Mouse (Mus musculus) forebrain, postnatal 0 days (tissue): ENCODE data around the gene Gadd45gip1. TPM values are rescaled to one million over a fixed set of nuclear protein-coding genes. Genes with fewer than 3 reads are reported as not detected.

ENCODE experiments used
- ATAC-seq: fragments of 200-750 bp; cut with Nextera tagmentation; 2 replicates; pipeline ENCODE4 v1.8.0; 2017; ENCODE audit warnings: mild to moderate bottlenecking, moderate library complexity
- DNase-seq: peaks from one replicate; pipeline ENCODE4 v3.0.0-alpha.2; 2015
- H3K27ac ChIP-seq: fragments of 300-500 bp; sonication (generic); 2 replicates; pipeline ENCODE4 v1.5.1; 2014; ENCODE audit warnings: low read depth, mild to moderate bottlenecking, antibody characterized with exemption, low read length, moderate library complexity, mixed read lengths
- H3K27me3 ChIP-seq: fragments of 300-500 bp; sonication (generic); 2 replicates; pipeline ENCODE4 v1.6.1; 2014; ENCODE audit warnings: mild to moderate bottlenecking, low read length, mixed read lengths; ENCODE audit not compliant: insufficient read depth
- H3K36me3 ChIP-seq: fragments of 300-500 bp; sonication (generic); 2 replicates; pipeline ENCODE4 v1.6.1; 2014; ENCODE audit warnings: mild to moderate bottlenecking, moderate library complexity; ENCODE audit not compliant: insufficient read depth
- H3K4me1 ChIP-seq: fragments of 300-500 bp; sonication (generic); 2 replicates; pipeline ENCODE4 v1.6.1; 2014; ENCODE audit warnings: antibody characterized with exemption; ENCODE audit not compliant: insufficient read depth
- H3K4me2 ChIP-seq: fragments of 300-500 bp; sonication (generic); 2 replicates; pipeline ENCODE4 v1.6.1; 2014; ENCODE audit warnings: low read depth, mild to moderate bottlenecking, moderate library complexity
- H3K4me3 ChIP-seq: fragments of 300-500 bp; sonication (generic); 2 replicates; pipeline ENCODE4 v1.5.1; 2014; ENCODE audit warnings: low read depth, low read length, mixed read lengths
- H3K9ac ChIP-seq: fragments of 300-500 bp; sonication (generic); 2 replicates; pipeline ENCODE4 v1.6.1; 2014; ENCODE audit warnings: mild to moderate bottlenecking
- H3K9me3 ChIP-seq: fragments of 300-500 bp; sonication (generic); 2 replicates; pipeline ENCODE4 v1.6.1; 2016; ENCODE audit warnings: low read length
- CTCF ChIP-seq: sonication (generic); IDR thresholded peaks from 2 replicates; pipeline ENCODE4 v1.5.1; 2016; ENCODE audit warnings: antibody characterized with exemption, control low read depth, low read depth
- WGBS: fragments of 180-500 bp; shearing (Covaris S2); extraction: QIAGEN DNeasy Blood & Tissue Kit; methylation state at CpG from one replicate; pipeline ENCODE4 v1.1.7; 2014; 5-methylcytosine and 5-hydroxymethylcytosine counted together
- polyA plus RNA-seq: library from polyadenylated mRNA; unstranded; fragments of >200 nt; fragmentation: Nextera tagmentation; extraction: Ambion mirVana; gene quantifications from 2 replicates; pipeline ENCODE4 v1.2.1, GENCODE M21; 2015
- total RNA-seq: library from RNA; depleted of rRNA; stranded (reverse); fragments of >200 nt; gene quantifications from 2 replicates; pipeline ENCODE4 v1.2.3, GENCODE M21; 2014

Gadd45gip1 gene
- total and polyA plus RNA-seq, 2 experiments from 2014 or later = 24.7 to 36.7 TPM

- Histone ChIP-seq H3K27me3 (no peaks in the 10 kb centered on the region), H3K4me2 (no peak overlapping the region), H3K27ac (no peak overlapping the region), H3K9me3 (no peaks in the 10 kb centered on the region), H3K4me3 (no peak overlapping the region), H3K9ac (no peak overlapping the region), H3K36me3 (no peaks in the 10 kb centered on the region), H3K4me1 (peaks cover 5% of the 10 kb centered on the region)
- WGBS = 41% methylated on average over 12 of the region's 12 CpGs
- TF ChIP-seq CTCF = no peak
- ATAC-seq = no peak
- no peak for DNase-seq
Measured at GRCm38 (mm10) chr8:84809109-84809940, 22.0 kb upstream of the Gadd45gip1 start.

GRCm38 (mm10) chr8:84809941-84810280, 21.4 kb upstream of the Gadd45gip1 start:
- DNase-seq = no peak

GRCm38 (mm10) chr8:84810896-84811295, 20.4 kb upstream of the Gadd45gip1 start:
- DNase-seq = peak; percentile 96
- Histone ChIP-seq H3K9ac (peak overlapping the region; percentile 47), H3K4me1 (peaks cover 14% of the 10 kb centered on the region), H3K9me3 (no peaks in the 10 kb centered on the region), H3K4me3 (peak overlapping the region; percentile 33), H3K27ac (peak overlapping the region; percentile 79), H3K36me3 (no peaks in the 10 kb centered on the region), H3K27me3 (no peaks in the 10 kb centered on the region), H3K4me2 (peak overlapping the region; percentile 51)
- ATAC-seq = peak; percentile 79
- WGBS = under 1% methylated on average over 32 of the region's 32 CpGs
- peak; percentile 85 for TF ChIP-seq CTCF

More at GRCm38 (mm10) chr8:84809941-84810280, 21.4 kb upstream of the Gadd45gip1 start:
- Histone ChIP-seq H3K36me3 (no peaks in the 10 kb centered on the region), H3K4me1 (peaks cover 9% of the 10 kb centered on the region), H3K4me2 (no peak overlapping the region), H3K4me3 (no peak overlapping the region), H3K27me3 (no peaks in the 10 kb centered on the region), H3K27ac (no peak overlapping the region), H3K9me3 (no peaks in the 10 kb centered on the region), H3K9ac (no peak overlapping the region)
- no peak for TF ChIP-seq CTCF
- 65% methylated on average over 5 of the region's 5 CpGs for WGBS
- no peak for ATAC-seq

GRCm38 (mm10) chr8:84811303-84811702, 20.0 kb upstream of the Gadd45gip1 start:
- Histone ChIP-seq H3K27me3 (no peaks in the 10 kb centered on the region), H3K4me3 (peak overlapping the region; percentile 33), H3K9me3 (no peaks in the 10 kb centered on the region), H3K9ac (peak overlapping the region; percentile 47), H3K36me3 (no peaks in the 10 kb centered on the region), H3K4me1 (peaks cover 14% of the 10 kb centered on the region), H3K27ac (peak overlapping the region; percentile 79), H3K4me2 (peak overlapping the region; percentile 51)
- DNase-seq (no peak), ATAC-seq (no peak)
- no peak for TF ChIP-seq CTCF
- 12% methylated on average over 10 of the region's 10 CpGs for WGBS

GRCm38 (mm10) chr8:84813059-84813458, 18.3 kb upstream of the Gadd45gip1 start:
- peak; percentile 44; the same call in 1 of the 2 replicates for ATAC-seq
- peak; percentile 93 for DNase-seq
- no peak overlapping the region for H3K4me3 ChIP-seq
- H3K27me3 ChIP-seq = no peaks in the 10 kb centered on the region
- no peaks in the 10 kb centered on the region for H3K36me3 ChIP-seq
- H3K4me1 ChIP-seq = peaks cover 14% of the 10 kb centered on the region
- H3K27ac ChIP-seq = peak overlapping the region; percentile 87
- TF ChIP-seq CTCF = peak; percentile 93
- peak overlapping the region; percentile 10; the same call in 1 of the 2 replicates for H3K9ac ChIP-seq
- WGBS = 0% methylated on average over 5 of the region's 5 CpGs
- H3K4me2 ChIP-seq = no peak overlapping the region
- no peaks in the 10 kb centered on the region for H3K9me3 ChIP-seq

GRCm38 (mm10) chr8:84813830-84814229, 17.5 kb upstream of the Gadd45gip1 start:
- TF ChIP-seq CTCF = no peak
- H3K4me2 ChIP-seq = no peak overlapping the region
- 67% methylated on average over 3 of the region's 3 CpGs for WGBS
- H3K27me3 ChIP-seq = no peaks in the 10 kb centered on the region
- ATAC-seq (0 out of 2 replicates have a peak, but pooled peaks have one; percentile 3), DNase-seq (no peak)
- H3K9me3 ChIP-seq = no peaks in the 10 kb centered on the region
- H3K4me3 ChIP-seq = no peak overlapping the region
- H3K4me1 ChIP-seq = peaks cover 14% of the 10 kb centered on the region
- no peaks in the 10 kb centered on the region for H3K36me3 ChIP-seq
- peak overlapping the region; percentile 87 for H3K27ac ChIP-seq
- H3K9ac ChIP-seq = peak overlapping the region; percentile 10; the same call in 1 of the 2 replicates

- peaks cover 14% of the 10 kb centered on the region for H3K4me1 ChIP-seq
- ATAC-seq = peak; percentile 15
- 0 out of 2 replicates have a peak overlapping the region, but pooled peaks have one; percentile 2 for H3K9ac ChIP-seq
- H3K9me3 ChIP-seq = no peaks in the 10 kb centered on the region
- no peaks in the 10 kb centered on the region for H3K27me3 ChIP-seq
- peak overlapping the region; percentile 19 for H3K4me2 ChIP-seq
- no peaks in the 10 kb centered on the region for H3K36me3 ChIP-seq
- H3K27ac ChIP-seq = peak overlapping the region; percentile 87
- DNase-seq = peak; percentile 63
- H3K4me3 ChIP-seq = no peak overlapping the region
- WGBS = 51% methylated on average over 11 of the region's 11 CpGs
- TF ChIP-seq CTCF = no peak
Measured at GRCm38 (mm10) chr8:84814240-84814554, 17.1 kb upstream of the Gadd45gip1 start.
